Mouse (Mus musculus): ENCODE data around the gene Ino80d. TPM values are rescaled to one million over a fixed set of nuclear protein-coding genes. Genes with fewer than 3 reads are reported as not detected.

The Ino80d gene
- polyA plus RNA-seq, 1 experiment from 2014 or later: 10.5 TPM

- Histone ChIP-seq H3K36me3 (ENCODE audit: control insufficient read depth, insufficient read depth) (no peaks in the 10 kb centered on the region; the same call in none of the 2 replicates), H3K9me3 (ENCODE audit: control insufficient read depth, low read length) (no peaks in the 10 kb centered on the region), H3K4me2 (ENCODE audit: low read length) (no peak overlapping the region), H3K4me3 (replicated peaks; ENCODE audit: low read length) (no peak overlapping the region), H3K27me3 (replicated peaks; ENCODE audit: control insufficient read depth, insufficient read depth, low read length) (no peaks in the 10 kb centered on the region), H3K27ac (ENCODE audit: low read length) (no peak overlapping the region), H3K4me1 (replicated peaks; ENCODE audit: control insufficient read depth, insufficient read depth, low read length) (peaks cover 3% of the 10 kb centered on the region; the same call in 1 of the 2 replicates), H3K9ac (replicated peaks; ENCODE audit: low read depth, low read length) (no peak overlapping the region)
- WGBS: 81% methylated on average over 3 of the region's 3 CpGs
- ATAC-seq: no peak
Observed at GRCm38 (mm10) chr1:63126206-63126605, 11.7 kb upstream of the Ino80d start.

- no peak overlapping the region for H3K9ac ChIP-seq (replicated peaks; ENCODE audit: low read depth, low read length)
- H3K27ac ChIP-seq (ENCODE audit: low read length): no peak overlapping the region
- no peak for ATAC-seq
- no peak overlapping the region for H3K4me2 ChIP-seq (ENCODE audit: low read length)
- no peak overlapping the region for H3K4me3 ChIP-seq (replicated peaks; ENCODE audit: low read length)
- 95% methylated on average over 6 of the region's 6 CpGs for WGBS
- H3K27me3 ChIP-seq (replicated peaks; ENCODE audit: control insufficient read depth, insufficient read depth, low read length): no peaks in the 10 kb centered on the region
- H3K36me3 ChIP-seq (ENCODE audit: control insufficient read depth, insufficient read depth): peaks cover 4% of the 10 kb centered on the region
- H3K9me3 ChIP-seq (ENCODE audit: control insufficient read depth, low read length): no peaks in the 10 kb centered on the region
- H3K4me1 ChIP-seq (replicated peaks; ENCODE audit: control insufficient read depth, insufficient read depth, low read length): no peaks in the 10 kb centered on the region
Observed at GRCm38 (mm10) chr1:63123823-63124450, 9.5 kb upstream of the Ino80d start.

- no peaks in the 10 kb centered on the region for H3K27me3 ChIP-seq (replicated peaks; ENCODE audit: control insufficient read depth, insufficient read depth, low read length)
- 94% methylated on average over 6 of the region's 6 CpGs for WGBS
- H3K4me1 ChIP-seq (replicated peaks; ENCODE audit: control insufficient read depth, insufficient read depth, low read length): no peaks in the 10 kb centered on the region
Observed at GRCm38 (mm10) chr1:63122005-63122404, 7.5 kb upstream of the Ino80d start.

GRCm38 (mm10) chr1:63120382-63120781, 5.9 kb upstream of the Ino80d start:
- H3K36me3 ChIP-seq (ENCODE audit: control insufficient read depth, insufficient read depth): peaks cover 7% of the 10 kb centered on the region
- H3K9me3 ChIP-seq (ENCODE audit: control insufficient read depth, low read length): no peaks in the 10 kb centered on the region
- WGBS: 89% methylated on average over 2 of the region's 2 CpGs
- H3K27ac ChIP-seq (ENCODE audit: low read length): no peak overlapping the region
- H3K27me3 ChIP-seq (replicated peaks; ENCODE audit: control insufficient read depth, insufficient read depth, low read length): no peaks in the 10 kb centered on the region
- no peak overlapping the region for H3K9ac ChIP-seq (replicated peaks; ENCODE audit: low read depth, low read length)
- no peak for ATAC-seq
- H3K4me2 ChIP-seq (ENCODE audit: low read length): no peak overlapping the region
- H3K4me3 ChIP-seq (replicated peaks; ENCODE audit: low read length): no peak overlapping the region
- peaks cover 9% of the 10 kb centered on the region for H3K4me1 ChIP-seq (replicated peaks; ENCODE audit: control insufficient read depth, insufficient read depth, low read length)

More at GRCm38 (mm10) chr1:63122005-63122404, 7.5 kb upstream of the Ino80d start:
- no peak for ATAC-seq
- Histone ChIP-seq H3K9ac (replicated peaks; ENCODE audit: low read depth, low read length) (no peak overlapping the region), H3K27ac (ENCODE audit: low read length) (no peak overlapping the region), H3K36me3 (ENCODE audit: control insufficient read depth, insufficient read depth) (peaks cover 7% of the 10 kb centered on the region), H3K9me3 (ENCODE audit: control insufficient read depth, low read length) (no peaks in the 10 kb centered on the region), H3K4me2 (ENCODE audit: low read length) (no peak overlapping the region), H3K4me3 (replicated peaks; ENCODE audit: low read length) (no peak overlapping the region)

GRCm38 (mm10) chr1:63119675-63120074, 5.2 kb upstream of the Ino80d start:
- Histone ChIP-seq H3K4me2 (ENCODE audit: low read length) (no peak overlapping the region), H3K27me3 (replicated peaks; ENCODE audit: control insufficient read depth, insufficient read depth, low read length) (no peaks in the 10 kb centered on the region), H3K9me3 (ENCODE audit: control insufficient read depth, low read length) (no peaks in the 10 kb centered on the region), H3K27ac (ENCODE audit: low read length) (no peak overlapping the region), H3K4me1 (replicated peaks; ENCODE audit: control insufficient read depth, insufficient read depth, low read length) (peaks cover 10% of the 10 kb centered on the region), H3K36me3 (ENCODE audit: control insufficient read depth, insufficient read depth) (peaks cover 7% of the 10 kb centered on the region), H3K9ac (replicated peaks; ENCODE audit: low read depth, low read length) (no peak overlapping the region), H3K4me3 (replicated peaks; ENCODE audit: low read length) (no peak overlapping the region)
- ATAC-seq: no peak
- 97% methylated on average over 4 of the region's 4 CpGs for WGBS

- Histone ChIP-seq H3K9ac (replicated peaks; ENCODE audit: low read depth, low read length) (peak overlapping the region; percentile 100; the same call in 1 of the 2 replicates), H3K4me2 (ENCODE audit: low read length) (peak overlapping the region; percentile 94), H3K36me3 (ENCODE audit: control insufficient read depth, insufficient read depth) (0 out of 2 replicates have a peak, but pooled peaks cover 2% of the 10 kb centered on the region), H3K4me1 (replicated peaks; ENCODE audit: control insufficient read depth, insufficient read depth, low read length) (peaks cover 24% of the 10 kb centered on the region), H3K27ac (ENCODE audit: low read length) (no peak overlapping the region), H3K4me3 (replicated peaks; ENCODE audit: low read length) (peak overlapping the region; percentile 90), H3K9me3 (ENCODE audit: control insufficient read depth, low read length) (no peaks in the 10 kb centered on the region), H3K27me3 (replicated peaks; ENCODE audit: control insufficient read depth, insufficient read depth, low read length) (no peaks in the 10 kb centered on the region)
- 57% methylated on average over 3 of the region's 3 CpGs for WGBS
- no peak for ATAC-seq
Observed at GRCm38 (mm10) chr1:63115540-63115939, 1.1 kb upstream of the Ino80d start.

GRCm38 (mm10) chr1:63115096-63115495, 629 bp upstream of the Ino80d start:
- WGBS: 6% methylated on average over 4 of the region's 4 CpGs

GRCm38 (mm10) chr1:63113274-63114135, 962 bp downstream of the Ino80d start:
- Histone ChIP-seq H3K4me1 (replicated peaks; ENCODE audit: control insufficient read depth, insufficient read depth, low read length) (peaks cover 27% of the 10 kb centered on the region), H3K27ac (ENCODE audit: low read length) (peak overlapping the region; percentile 86), H3K9me3 (ENCODE audit: control insufficient read depth, low read length) (no peaks in the 10 kb centered on the region), H3K4me2 (ENCODE audit: low read length) (peak overlapping the region; percentile 94), H3K36me3 (ENCODE audit: control insufficient read depth, insufficient read depth) (0 out of 2 replicates have a peak, but pooled peaks cover 2% of the 10 kb centered on the region), H3K4me3 (replicated peaks; ENCODE audit: low read length) (peak overlapping the region; percentile 90), H3K27me3 (replicated peaks; ENCODE audit: control insufficient read depth, insufficient read depth, low read length) (no peaks in the 10 kb centered on the region), H3K9ac (replicated peaks; ENCODE audit: low read depth, low read length) (peak overlapping the region; percentile 100)
- peak; percentile 41 for ATAC-seq
- 1% methylated on average over 53 of the region's 92 CpGs for WGBS

More at GRCm38 (mm10) chr1:63115096-63115495, 629 bp upstream of the Ino80d start:
- Histone ChIP-seq H3K4me1 (replicated peaks; ENCODE audit: control insufficient read depth, insufficient read depth, low read length) (peaks cover 27% of the 10 kb centered on the region), H3K4me2 (ENCODE audit: low read length) (peak overlapping the region; percentile 94), H3K9ac (replicated peaks; ENCODE audit: low read depth, low read length) (peak overlapping the region; percentile 100), H3K4me3 (replicated peaks; ENCODE audit: low read length) (peak overlapping the region; percentile 90), H3K27ac (ENCODE audit: low read length) (peak overlapping the region; percentile 86), H3K27me3 (replicated peaks; ENCODE audit: control insufficient read depth, insufficient read depth, low read length) (no peaks in the 10 kb centered on the region), H3K9me3 (ENCODE audit: control insufficient read depth, low read length) (no peaks in the 10 kb centered on the region), H3K36me3 (ENCODE audit: control insufficient read depth, insufficient read depth) (0 out of 2 replicates have a peak, but pooled peaks cover 2% of the 10 kb centered on the region)
- no peak for ATAC-seq

GRCm38 (mm10) chr1:63112865-63113261, 1.6 kb downstream of the Ino80d start:
- peak overlapping the region; percentile 86 for H3K27ac ChIP-seq (ENCODE audit: low read length)
- H3K9ac ChIP-seq (replicated peaks; ENCODE audit: low read depth, low read length): peak overlapping the region; percentile 100
- no peaks in the 10 kb centered on the region for H3K9me3 ChIP-seq (ENCODE audit: control insufficient read depth, low read length)
- peak overlapping the region; percentile 94 for H3K4me2 ChIP-seq (ENCODE audit: low read length)
- H3K36me3 ChIP-seq (ENCODE audit: control insufficient read depth, insufficient read depth): no peaks in the 10 kb centered on the region
- 3% methylated on average over 11 of the region's 11 CpGs for WGBS
- peaks cover 27% of the 10 kb centered on the region for H3K4me1 ChIP-seq (replicated peaks; ENCODE audit: control insufficient read depth, insufficient read depth, low read length)
- H3K27me3 ChIP-seq (replicated peaks; ENCODE audit: control insufficient read depth, insufficient read depth, low read length): no peaks in the 10 kb centered on the region
- no peak for ATAC-seq
- peak overlapping the region; percentile 90 for H3K4me3 ChIP-seq (replicated peaks; ENCODE audit: low read length)
